Mouse (Mus musculus) ovary, adult 2 months (tissue): ENCODE results near the gene Gm9507. TPM values are rescaled to one million over a fixed set of nuclear protein-coding genes. Genes with fewer than 3 reads are reported as not detected.

ENCODE experiments used
- polyA plus RNA-seq: library from polyadenylated mRNA; depleted of rRNA; stranded (reverse); fragments of >200 nt; gene quantifications from 2 replicates; pipeline ENCODE4 v1.2.3, GENCODE M21; 2012; rRNA removed

Gene Gm9507
- not detected in 2 replicates for polyA plus RNA-seq

GRCm38 (mm10) chr10:77811743-77812142 lies at the start of gene Gm9507:
Gene Gm9507 (minus strand): TSS chr10:77811843.

GRCm38 (mm10) chr10:77852559-77852958 lies 40.9 kb upstream of the Gm9507 start, which contains the start of gene Gm10318:
Gene Gm10318 (plus strand): TSS chr10:77852859.

GRCm38 (mm10) chr10:77846503-77846902 lies 34.9 kb upstream of the Gm9507 start, which contains the start of gene Gm36176:
Gene Gm36176 (plus strand): TSS chr10:77846803.

GRCm38 (mm10) chr10:77835647-77836046 lies 24.0 kb upstream of the Gm9507 start, which contains the start of gene Krtap10-10:
Gene Krtap10-10 (plus strand): TSS chr10:77835947.

GRCm38 (mm10) chr10:77826951-77827350 lies 15.3 kb upstream of the Gm9507 start, which contains the start of gene Krtap10-4:
Gene Krtap10-4 (minus strand): TSS chr10:77827095.

GRCm38 (mm10) chr10:77814382-77814781 lies 2.7 kb upstream of the Gm9507 start, which contains the start of gene Gm2696:
Gene Gm2696 (plus strand): TSS chr10:77814682.

GRCm38 (mm10) chr10:77798921-77799508 lies 12.6 kb downstream of the Gm9507 start, which contains the start of gene Gm19668:
Gene Gm19668 (minus strand): TSS chr10:77799133.

GRCm38 (mm10) chr10:77794976-77795375 lies 16.7 kb downstream of the Gm9507 start, which contains the start of gene Gm9639:
Gene Gm9639 (minus strand): TSS chr10:77795076.

GRCm38 (mm10) chr10:77787876-77788275 lies 23.8 kb downstream of the Gm9507 start, which contains the start of gene Gm7137:
Gene Gm7137 (minus strand): TSS chr10:77788200.

GRCm38 (mm10) chr10:77782442-77782841 lies 29.2 kb downstream of the Gm9507 start, which contains the start of gene Gm3250:
Gene Gm3250 (minus strand): TSS chr10:77782542.

GRCm38 (mm10) chr10:77776844-77777243 lies 34.8 kb downstream of the Gm9507 start, which contains the start of gene Gm7138:
Gene Gm7138 (minus strand): TSS chr10:77776944.

GRCm38 (mm10) chr10:77771225-77771624 lies 40.4 kb downstream of the Gm9507 start, which contains the start of gene Gm3238:
Gene Gm3238 (minus strand): TSS chr10:77771325.

Other genes starting within 250 kb of the Gm9507 start
- gene Pttg1ip, start 230.1 kb downstream of the Gm9507 start, polyA plus RNA-seq = 150 and 206 TPM in 2 replicates
- 416 and 428 TPM in 2 replicates for gene Sumo3, start 205.7 kb downstream of the Gm9507 start, polyA plus RNA-seq
- gene Gm49325, start 205.6 kb downstream of the Gm9507 start, polyA plus RNA-seq = not detected in 2 replicates
- 43.5 and 49.7 TPM in 2 replicates for gene Ube2g2, start 189.6 kb downstream of the Gm9507 start, polyA plus RNA-seq
- gene Tspear, start 125.3 kb downstream of the Gm9507 start, polyA plus RNA-seq = 1.2 and 1.3 TPM in 2 replicates
- not detected in 2 replicates for gene Gm19402, start 121.1 kb downstream of the Gm9507 start, polyA plus RNA-seq
- not detected in 2 replicates for gene Gm9508, start 114.6 kb downstream of the Gm9507 start, polyA plus RNA-seq
- not detected in 2 replicates for gene Gm10272, start 105.2 kb downstream of the Gm9507 start, polyA plus RNA-seq
- gene Gm10024, start 100.4 kb downstream of the Gm9507 start, polyA plus RNA-seq = not detected in 2 replicates
- not detected in 2 replicates for gene Gm10142, start 96.0 kb downstream of the Gm9507 start, polyA plus RNA-seq
- not detected in 2 replicates for gene Krtap12-1, start 91.2 kb downstream of the Gm9507 start, polyA plus RNA-seq
- not detected in 2 replicates for gene Gm10100, start 85.4 kb downstream of the Gm9507 start, polyA plus RNA-seq
- gene Gm18596, start 69.2 kb downstream of the Gm9507 start, polyA plus RNA-seq = not detected in 2 replicates
- gene Gm9736, start 60.5 kb downstream of the Gm9507 start, polyA plus RNA-seq = not detected in 2 replicates
- gene Gm3233, start 52.2 kb downstream of the Gm9507 start, polyA plus RNA-seq = not detected in 2 replicates
- gene Gm3238, start 40.5 kb downstream of the Gm9507 start, polyA plus RNA-seq = not detected in 2 replicates
- not detected in 2 replicates for gene Gm7138, start 34.9 kb downstream of the Gm9507 start, polyA plus RNA-seq
- gene Gm3250, start 29.3 kb downstream of the Gm9507 start, polyA plus RNA-seq = not detected in 2 replicates
- not detected in 2 replicates for gene Gm7137, start 23.6 kb downstream of the Gm9507 start, polyA plus RNA-seq
- not detected in 2 replicates for gene Gm9639, start 16.8 kb downstream of the Gm9507 start, polyA plus RNA-seq
- not detected in 2 replicates for gene Gm19668, start 12.7 kb downstream of the Gm9507 start, polyA plus RNA-seq
- 0.33 TPM in 1 of 2 replicates, not detected in the other for gene Gm2696, start 2.8 kb upstream of the Gm9507 start, polyA plus RNA-seq
- not detected in 2 replicates for gene Krtap10-4, start 15.3 kb upstream of the Gm9507 start, polyA plus RNA-seq
- gene Krtap10-10, start 24.1 kb upstream of the Gm9507 start, polyA plus RNA-seq = not detected in 2 replicates
- not detected in 2 replicates for gene Gm36176, start 35.0 kb upstream of the Gm9507 start, polyA plus RNA-seq
- gene Gm10318, start 41.0 kb upstream of the Gm9507 start, polyA plus RNA-seq = not detected in 2 replicates
- not detected in 2 replicates for gene Gm3285, start 50.1 kb upstream of the Gm9507 start, polyA plus RNA-seq
- 3.4 and 3.8 TPM in 2 replicates for gene Lrrc3, start 90.7 kb upstream of the Gm9507 start, polyA plus RNA-seq
- 1.5 and 1.6 TPM in 2 replicates for gene Trpm2, start 158.7 kb upstream of the Gm9507 start, polyA plus RNA-seq
- gene 1810043G02Rik, start 166.7 kb upstream of the Gm9507 start, polyA plus RNA-seq = 104 and 111 TPM in 2 replicates
- gene Pfkl, start 198.2 kb upstream of the Gm9507 start, polyA plus RNA-seq = 168 and 197 TPM in 2 replicates
- gene Dnmt3l, start 230.1 kb upstream of the Gm9507 start, polyA plus RNA-seq = 2.7 and 3.3 TPM in 2 replicates
- gene Aire, start 231.8 kb upstream of the Gm9507 start, polyA plus RNA-seq = 3.6 TPM in 2 replicates